Mouse (Mus musculus): ENCODE measurements around the gene Plin2.
"Not testable (repeated sequence)": the region's sequence is repeated elsewhere in the genome, so short reads cannot be mapped to it uniquely, and the experiment has no call there.

GRCm38 (mm10) chr4:86626496-86626895 is 43.4 kb downstream of the Plin2 start:
- TF ChIP-seq POLR2A (IDR thresholded peaks at IDR 0.05; ENCODE audit: control insufficient read depth, extremely low read depth, insufficient read depth, low read length, poor library complexity); CTCF (IDR thresholded peaks at IDR 0.05; ENCODE audit: borderline replicate concordance, control insufficient read depth, extremely low read depth, insufficient read depth, low read length, poor library complexity): not testable (repeated sequence)
